Mouse (Mus musculus): ENCODE measurements at regions not wholly inside any gene's neighbourhood (a gene's known extent, or its start where the extent isn't known, plus 50 kb on each side); places are given as distances from the start of the nearest gene placed in this dataset.
A peak's percentile ranks its signal among the peaks of the same experiment; 100 is the strongest.

DNA sequence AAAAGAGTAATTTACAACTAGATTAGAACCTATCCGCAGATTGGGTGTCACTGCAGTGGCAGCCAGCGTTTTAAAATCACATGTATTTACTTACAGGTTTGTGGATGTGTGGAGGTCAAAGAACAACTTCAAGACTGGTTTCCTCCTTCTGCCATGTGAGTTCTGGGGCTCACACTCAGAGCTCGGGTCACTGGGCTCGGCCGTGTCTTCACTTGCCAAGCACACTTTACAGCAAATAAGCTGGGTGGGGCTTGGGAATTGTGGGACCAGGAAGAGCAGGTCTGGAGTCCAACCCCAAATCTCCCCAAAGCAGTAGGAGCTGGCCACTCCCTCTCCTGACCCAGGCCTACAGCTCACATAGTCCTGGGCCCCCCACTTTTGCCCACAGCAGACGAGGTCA is 202.5 kb upstream of the 4930535I16Rik start:
- no peak for ATAC-seq (replicated peaks; ENCODE audit: poor library complexity, severe bottlenecking)

DNA sequence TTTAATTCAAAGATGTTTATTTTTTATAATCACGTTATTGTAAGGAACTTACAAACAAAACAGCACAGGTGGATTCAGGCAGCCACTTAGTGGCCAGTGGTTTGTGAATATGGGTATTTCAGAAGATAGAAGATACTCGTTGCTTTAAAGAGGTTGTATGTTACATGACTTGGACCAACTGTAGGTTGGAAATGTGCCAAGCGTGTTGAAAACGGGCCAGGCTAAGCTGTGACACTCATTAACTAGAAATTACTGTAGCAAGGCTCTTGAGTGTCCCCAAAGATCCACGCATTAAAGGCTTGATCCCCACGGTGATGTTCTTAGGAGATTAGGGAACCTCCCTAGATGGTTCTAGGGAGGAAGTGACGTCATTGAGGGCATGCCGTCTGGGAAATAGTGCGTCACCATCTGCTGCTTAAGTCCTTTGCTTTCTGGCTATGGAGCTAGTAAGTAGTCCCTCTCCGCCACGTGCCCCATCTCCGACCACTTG is 196.1 kb upstream of the 4930535I16Rik start:
- no peak for ATAC-seq (replicated peaks; ENCODE audit: poor library complexity, severe bottlenecking)

DNA sequence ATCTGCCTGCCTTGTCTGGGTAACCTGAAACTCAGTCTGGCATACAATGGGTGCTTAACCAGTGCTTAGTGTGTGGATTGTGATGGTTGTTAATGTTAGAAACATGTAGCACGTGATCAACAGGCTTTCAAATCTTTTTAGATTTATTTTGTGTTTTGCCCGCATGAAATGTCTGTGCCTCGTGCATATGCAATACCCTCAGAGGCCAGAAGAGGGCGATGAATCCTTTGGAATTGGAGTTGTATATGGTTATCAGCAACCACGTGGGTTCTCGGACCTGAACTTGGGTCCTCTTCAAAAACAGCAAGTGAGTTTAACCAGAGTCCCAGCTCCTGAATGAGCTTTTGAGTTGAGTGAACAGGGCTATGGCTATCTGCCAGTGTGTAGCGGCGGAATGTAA is 192.9 kb upstream of the 4930535I16Rik start:
- ATAC-seq (replicated peaks; ENCODE audit: poor library complexity, severe bottlenecking), result no peak

DNA sequence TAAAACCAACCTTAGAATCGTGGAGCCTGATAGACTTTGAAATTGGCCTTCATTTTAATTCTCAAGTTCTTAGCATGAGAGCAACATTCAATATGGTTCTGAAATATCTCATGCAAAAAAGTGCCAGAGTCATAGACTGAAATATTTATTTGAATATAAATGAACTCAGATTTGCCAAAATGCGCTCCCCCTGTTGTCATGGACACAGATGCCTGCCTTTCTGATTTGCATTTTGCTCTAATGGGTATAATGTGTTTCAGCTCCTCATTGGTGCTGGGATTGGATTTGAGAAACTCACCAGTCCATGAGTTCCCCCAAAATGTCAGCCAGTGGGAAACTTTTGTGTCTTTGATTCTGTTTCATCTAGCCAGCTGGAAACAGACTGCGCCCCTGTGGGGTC is 191.5 kb upstream of the 4930535I16Rik start:
- ATAC-seq (replicated peaks; ENCODE audit: poor library complexity, severe bottlenecking), result no peak

DNA sequence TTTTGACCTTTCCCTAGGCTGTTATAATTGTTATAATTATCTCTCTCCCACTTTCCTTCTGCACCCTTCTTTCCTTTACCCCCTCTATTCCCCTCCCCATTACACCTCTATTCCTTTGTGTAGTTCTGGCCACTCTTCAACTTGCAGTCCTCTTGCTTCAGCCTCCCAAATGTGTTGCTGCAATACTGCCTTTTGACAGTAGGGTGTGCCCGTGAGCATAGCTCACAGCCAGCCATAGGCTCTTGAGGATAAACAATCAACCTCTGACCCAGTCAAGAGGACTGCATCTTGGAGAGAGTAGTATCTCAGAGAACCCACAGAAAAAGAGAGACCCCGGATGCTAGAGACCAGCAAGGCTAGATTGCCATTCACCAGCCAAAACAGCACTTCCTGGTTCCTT is 184.9 kb upstream of the 4930535I16Rik start:
- peak; percentile 55 for ATAC-seq (replicated peaks; ENCODE audit: poor library complexity, severe bottlenecking)

DNA sequence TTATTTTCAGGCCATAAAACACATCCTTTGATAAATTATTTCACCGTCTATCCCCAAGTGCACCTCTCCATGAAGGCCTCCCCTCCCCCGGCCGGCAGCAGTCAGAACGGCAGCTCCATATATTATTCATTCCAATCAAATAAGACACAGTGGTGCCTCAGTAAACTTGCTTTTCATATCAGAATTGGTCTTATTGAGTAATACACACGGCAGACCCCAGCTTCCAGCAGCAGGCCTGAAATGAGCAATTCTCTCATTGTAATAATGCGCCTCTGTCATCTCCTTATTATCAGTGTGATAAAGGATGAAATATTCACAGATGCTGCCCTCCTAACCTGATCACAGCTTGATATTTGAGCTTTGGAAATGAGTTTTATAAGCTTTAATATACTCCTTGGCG is 169.0 kb upstream of the 4930535I16Rik start:
- no peak for ATAC-seq (replicated peaks; ENCODE audit: poor library complexity, severe bottlenecking)

DNA sequence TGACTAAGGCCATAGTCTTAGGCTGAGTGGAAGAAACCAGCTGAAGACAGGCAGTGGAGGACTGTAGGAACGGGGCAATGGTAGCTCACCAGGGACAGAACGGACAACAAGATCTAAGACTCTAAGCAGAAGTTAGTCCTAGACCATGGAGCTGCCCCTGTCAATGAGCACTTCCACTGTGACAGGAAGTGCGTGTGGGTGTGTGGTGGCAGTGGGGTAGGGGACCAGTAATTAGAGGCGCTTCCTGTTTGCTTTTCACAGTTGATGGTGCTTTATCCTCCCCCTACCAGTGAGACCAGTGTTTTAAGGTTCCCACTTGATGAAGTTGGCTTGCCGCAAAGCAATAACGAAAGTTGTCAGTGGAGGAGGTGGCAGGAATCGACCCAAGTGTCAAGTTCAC is 168.4 kb upstream of the 4930535I16Rik start:
- no peak for ATAC-seq (replicated peaks; ENCODE audit: poor library complexity, severe bottlenecking)

DNA sequence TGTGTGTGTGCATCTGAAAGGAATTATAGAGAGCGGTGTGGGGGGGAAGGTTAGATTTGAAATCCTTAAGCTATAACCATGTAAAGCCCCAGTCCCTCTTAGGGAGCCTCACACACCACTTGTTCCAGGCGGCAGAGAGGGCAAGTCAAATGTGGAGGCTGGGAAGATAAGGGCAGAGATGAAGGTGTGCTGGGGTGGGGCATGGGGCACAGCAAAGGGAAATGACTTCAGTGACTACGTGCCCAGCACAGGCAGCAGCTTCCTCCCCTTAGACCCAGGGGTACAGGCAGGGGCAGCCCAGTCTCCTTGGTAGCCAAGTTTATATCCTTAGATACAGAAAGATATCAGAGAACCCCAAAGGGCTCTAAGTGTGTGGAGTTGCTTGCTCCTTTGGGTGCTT is 161.8 kb upstream of the 4930535I16Rik start:
- ATAC-seq (replicated peaks; ENCODE audit: poor library complexity, severe bottlenecking), result no peak

DNA sequence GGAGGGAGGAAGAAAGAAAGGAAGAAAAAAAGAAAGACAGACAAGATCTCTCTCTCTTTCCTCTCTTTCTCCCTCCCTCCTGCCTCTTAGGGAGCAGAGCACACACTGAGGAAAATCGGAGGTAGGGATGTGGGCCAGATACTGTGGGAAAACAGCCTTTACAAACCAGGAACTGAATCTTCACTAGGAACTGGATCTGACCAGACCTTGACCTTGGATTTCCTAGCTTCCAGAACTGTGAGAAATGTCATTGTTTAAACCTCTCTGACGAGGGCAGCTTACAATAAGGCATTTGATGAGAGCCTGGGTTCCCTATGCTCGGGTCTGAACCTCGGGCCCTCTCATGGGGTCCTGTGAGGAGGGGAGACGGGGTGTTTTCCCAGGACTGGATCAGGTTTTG is 157.7 kb upstream of the 4930535I16Rik start:
- ATAC-seq (replicated peaks; ENCODE audit: poor library complexity, severe bottlenecking), result no peak

DNA sequence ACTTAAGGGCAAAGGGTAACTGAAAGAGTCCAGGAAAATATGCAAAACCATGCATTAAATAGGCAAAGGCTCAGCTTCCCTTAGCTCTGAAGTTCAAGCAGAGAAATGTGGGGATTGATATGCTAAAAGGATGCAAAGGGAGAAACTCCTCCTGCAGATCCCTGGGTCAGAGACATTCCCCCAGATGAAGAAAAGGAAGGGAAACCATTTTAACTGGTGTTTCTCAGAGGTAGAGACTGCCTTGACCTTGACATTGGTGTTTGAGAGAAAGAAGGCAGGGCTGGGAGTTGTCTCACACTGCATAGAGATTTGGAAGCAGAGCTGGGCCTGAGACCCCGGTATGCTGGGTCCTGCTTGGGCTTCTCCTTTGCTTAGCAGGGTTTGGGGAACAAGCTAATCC is 155.8 kb upstream of the 4930535I16Rik start:
- ATAC-seq (replicated peaks; ENCODE audit: poor library complexity, severe bottlenecking), result no peak

DNA sequence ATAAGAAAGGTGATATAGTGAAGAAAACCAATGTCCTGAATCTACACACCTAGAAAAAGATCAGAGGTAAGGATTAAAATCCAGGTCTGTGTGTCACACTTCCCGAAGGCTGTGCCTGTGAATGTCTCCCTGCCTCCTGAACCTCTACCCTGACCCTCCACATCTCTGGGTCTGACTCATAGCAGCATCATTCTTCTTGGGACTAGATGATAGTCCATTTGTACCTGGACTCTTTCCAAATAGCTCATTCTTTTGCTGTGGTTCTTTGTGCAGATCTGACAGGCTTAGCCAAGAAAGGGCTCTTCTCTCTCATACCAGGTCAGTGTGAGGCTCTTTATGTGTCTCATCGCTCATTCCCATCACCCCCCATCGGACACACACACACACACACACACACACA is 146.8 kb upstream of the 4930535I16Rik start:
- ATAC-seq (replicated peaks; ENCODE audit: poor library complexity, severe bottlenecking), result no peak

DNA sequence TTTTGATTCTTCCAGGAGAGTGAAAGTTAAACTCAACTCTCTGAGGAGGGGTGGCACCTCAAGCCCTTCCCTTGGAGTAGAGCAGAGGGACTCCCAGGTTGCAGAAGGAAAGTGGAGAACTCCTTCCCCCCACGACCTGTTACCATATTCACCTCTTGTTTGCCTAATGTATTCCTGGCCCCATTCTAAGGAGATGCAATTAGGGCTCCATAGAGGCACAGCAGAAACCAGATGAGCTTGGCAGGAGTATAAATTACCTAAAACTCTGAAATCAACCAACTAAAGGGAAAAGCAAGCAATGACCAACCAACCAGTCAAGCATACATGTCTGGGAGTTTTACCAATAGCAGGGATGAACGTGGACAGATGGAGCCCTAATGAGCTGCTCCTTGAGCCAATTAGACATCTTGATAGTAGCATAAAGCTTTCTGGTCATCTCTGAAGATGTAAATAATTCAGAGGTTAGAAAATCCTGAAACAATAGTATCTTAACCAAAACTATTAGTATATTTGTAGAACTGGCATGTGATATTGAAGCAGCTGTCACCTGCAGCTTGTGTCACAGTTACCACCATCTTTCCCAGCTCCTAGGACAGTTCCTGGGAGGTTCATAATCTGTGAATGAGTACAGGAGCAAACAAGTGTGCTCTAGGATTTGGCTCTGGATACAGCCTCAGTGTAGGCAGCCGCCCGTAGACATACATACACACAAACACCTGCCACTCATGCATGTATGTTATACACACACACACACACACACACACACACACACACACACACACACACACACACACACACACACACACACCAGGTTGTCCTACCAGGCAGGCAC is 145.7 kb upstream of the 4930535I16Rik start:
- ATAC-seq (replicated peaks; ENCODE audit: poor library complexity, severe bottlenecking), result no peak

DNA sequence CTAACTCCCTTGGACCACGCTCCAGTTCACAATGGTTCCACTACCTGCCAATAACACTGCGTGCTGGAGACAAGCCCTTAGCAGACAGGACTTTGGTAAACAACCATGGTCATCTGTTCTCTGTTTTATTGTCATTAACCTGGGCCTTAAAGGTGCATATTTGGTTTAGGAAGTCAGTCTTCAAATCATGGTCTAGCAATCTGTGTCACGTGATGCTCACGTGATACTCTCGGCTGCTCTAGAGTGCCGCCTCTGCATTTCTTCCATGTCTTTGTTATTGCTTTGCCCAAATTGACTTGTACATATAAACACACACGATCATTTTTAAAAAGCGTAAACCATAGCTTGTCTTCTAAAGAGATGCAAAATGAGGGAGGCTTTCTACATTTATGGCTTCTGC is 139.8 kb upstream of the 4930535I16Rik start:
- ATAC-seq (replicated peaks; ENCODE audit: poor library complexity, severe bottlenecking), result no peak

DNA sequence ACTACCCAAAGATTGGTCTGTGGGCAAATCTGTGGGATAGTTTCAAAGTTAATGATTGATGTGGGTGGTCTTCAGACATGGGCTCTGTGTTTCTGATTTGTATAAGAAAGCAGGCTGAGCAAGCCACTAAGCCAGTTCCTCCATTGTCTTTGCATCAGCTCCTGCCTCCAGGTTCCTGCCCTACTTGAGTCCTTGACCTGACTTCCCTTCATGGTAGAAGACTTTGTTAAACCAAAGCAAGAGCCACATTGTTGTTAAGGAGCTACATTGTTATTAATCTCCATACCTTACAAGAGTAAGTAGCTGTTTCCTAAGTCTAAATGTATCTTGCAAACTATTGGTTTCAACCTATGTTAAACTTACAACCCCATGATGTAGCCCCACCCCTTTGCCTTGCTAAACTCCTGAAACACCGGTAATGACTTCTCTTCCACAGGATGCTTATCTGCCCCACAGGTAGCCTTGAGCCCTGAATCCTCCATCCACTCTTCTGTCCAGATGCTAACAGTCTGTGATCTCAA is 136.5 kb upstream of the 4930535I16Rik start:
- no peak for ATAC-seq (replicated peaks; ENCODE audit: poor library complexity, severe bottlenecking)

DNA sequence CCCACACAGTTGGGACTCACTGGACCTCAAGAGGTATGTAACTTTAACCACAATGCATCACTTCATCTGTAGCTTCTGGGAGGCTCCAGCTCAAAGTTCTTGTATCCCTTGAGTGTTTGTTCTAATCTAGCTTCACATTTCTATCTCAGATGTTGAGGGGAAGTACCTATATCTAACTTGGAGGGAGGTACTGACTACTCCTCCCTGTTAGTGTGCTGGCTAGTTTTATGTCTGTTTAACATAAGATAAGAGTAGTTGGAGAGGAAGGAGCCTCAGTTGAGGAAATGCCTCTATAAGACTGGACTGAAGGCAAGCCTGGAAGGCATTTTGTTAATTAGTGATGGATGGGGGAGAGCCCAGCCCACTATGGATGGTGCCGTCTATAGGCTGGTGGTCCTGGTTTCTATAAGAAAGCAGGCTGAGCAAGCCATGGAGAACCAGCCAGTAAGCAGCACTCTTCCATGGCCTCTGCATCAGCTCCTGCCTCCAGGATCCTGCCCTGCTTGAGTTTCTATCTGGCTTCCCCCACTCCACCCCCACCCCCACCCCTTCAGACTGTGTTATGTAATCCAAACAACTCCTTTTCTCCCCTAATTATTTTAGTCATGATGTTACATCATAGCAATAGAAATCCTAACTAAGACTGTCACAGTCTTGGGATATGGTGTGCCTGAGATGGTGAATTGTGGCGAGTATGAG is 135.7 kb upstream of the 4930535I16Rik start:
- no peak for ATAC-seq (replicated peaks; ENCODE audit: poor library complexity, severe bottlenecking)

DNA sequence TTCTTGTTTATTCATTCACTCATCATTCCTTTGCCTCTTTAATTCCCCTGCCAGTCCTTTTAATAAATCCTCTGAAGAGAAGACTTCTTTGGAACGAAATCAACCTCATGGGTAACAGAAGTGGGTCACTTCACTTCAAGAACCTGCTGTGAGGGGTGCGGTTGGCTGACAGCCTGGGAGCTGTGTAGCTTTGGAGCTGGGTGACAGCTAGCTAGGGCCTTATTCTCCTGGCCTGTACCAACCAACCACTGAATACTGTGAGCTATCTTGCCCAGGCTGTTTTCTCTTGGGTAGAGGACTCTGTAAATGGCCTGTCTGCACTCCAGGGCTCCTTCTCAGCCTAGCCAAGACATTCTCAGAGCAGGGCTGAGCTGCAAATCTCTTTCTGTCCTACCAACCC is 134.6 kb upstream of the 4930535I16Rik start:
- no peak for ATAC-seq (replicated peaks; ENCODE audit: poor library complexity, severe bottlenecking)

DNA sequence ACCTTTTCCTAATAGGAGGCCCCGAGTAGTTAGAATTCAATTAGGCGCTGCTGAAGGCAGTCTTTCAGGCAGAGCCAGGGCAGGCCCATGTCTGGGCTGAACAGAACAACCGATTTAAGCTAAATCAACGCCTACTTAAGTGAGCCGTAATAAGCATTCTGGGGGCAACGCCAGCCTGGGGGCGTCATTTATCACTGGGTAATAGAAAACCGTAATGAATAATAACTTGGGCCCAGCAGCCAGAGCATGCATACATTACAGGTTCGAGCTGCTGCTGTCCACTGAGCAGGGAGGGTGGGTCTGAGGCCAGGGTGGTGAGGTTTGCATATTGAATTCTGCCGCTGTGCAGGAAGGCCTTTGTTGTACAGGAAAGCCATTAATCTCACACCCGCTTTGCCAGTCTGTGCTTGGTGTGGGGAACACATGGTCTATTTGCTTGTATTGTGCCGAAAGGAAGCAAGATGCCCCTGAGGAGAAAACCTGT is 130.6 kb upstream of the 4930535I16Rik start:
- ATAC-seq (replicated peaks; ENCODE audit: poor library complexity, severe bottlenecking), result no peak

DNA sequence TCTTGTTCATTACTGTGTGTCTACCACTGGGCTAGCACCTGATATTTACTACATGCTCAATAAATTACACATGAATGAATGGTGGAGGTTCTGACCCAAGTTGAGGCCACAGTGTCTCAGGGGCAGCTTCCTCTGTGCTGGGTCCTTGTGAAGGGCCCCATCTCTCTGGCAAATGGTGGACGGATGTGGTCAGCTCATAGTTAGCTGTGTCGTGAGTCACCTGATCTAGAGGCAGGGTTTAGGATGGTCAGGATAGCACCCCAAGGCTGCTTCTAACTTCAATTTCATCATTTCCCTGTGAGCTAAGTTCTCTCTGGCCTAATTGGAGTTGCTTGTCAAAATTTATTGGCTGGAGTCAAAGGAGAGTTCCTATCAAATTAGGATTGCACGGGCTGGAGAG is 130.1 kb upstream of the 4930535I16Rik start:
- ATAC-seq (replicated peaks; ENCODE audit: poor library complexity, severe bottlenecking), result no peak

DNA sequence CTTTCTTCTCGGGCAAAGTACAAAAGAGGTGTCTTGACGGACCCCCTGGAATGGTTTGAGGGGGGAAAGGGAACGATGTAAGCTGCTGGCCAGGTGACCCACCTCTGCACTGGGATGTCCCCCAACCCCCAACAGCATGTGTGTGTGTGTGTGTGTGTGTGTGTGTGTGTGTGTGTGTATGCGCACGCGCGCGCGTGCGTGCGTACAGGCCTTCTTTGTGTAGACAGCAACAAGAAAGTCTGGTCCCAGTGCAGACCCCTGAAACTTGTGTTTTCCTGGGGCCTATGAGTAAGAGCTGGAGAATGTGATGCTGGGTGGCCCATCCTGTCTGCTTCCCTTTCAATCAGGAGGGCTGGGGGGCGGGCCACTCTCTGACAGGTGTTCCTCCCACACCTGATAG is 118.7 kb upstream of the 4930535I16Rik start:
- ATAC-seq (replicated peaks; ENCODE audit: poor library complexity, severe bottlenecking), result no peak

DNA sequence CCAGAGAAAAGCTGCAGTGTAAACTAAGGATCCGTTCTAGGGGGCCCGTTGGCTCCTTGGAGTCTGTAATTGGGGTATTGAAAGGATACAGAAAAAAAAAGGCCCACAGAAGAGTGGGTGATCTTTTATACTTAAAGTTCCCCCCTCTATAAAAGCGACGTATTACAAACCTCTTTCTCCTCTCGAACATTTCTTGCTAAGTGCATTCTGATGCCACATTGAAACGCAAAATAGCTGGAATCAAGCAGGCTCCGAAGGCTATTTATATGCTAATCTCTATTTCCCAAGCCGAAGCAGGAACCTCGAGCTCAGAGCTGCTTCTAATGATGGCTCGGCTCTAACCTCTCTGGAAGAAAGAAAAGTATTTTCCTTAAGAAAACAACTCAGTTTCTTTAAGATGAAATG is 117.8 kb upstream of the 4930535I16Rik start:
- no peak for ATAC-seq (replicated peaks; ENCODE audit: poor library complexity, severe bottlenecking)

DNA sequence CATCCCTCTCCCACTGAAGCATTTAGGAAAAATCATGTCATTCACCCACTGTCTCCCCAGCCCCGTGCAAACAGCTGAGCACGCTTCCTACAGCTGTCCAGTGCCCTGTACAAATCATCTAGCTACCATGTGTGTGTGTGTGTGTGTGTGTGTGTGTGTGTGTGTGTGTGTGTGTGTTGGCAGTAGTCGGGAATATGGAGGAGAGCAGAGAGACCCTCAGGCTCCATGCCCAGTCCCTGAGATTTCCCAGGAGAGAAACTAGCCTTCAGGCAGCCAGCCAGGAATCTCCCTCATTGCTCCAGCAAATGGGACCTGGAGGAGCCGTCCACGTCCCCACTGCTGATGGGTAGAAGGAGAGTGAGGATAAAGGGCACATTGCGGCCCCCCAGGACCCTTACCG is 117.4 kb upstream of the 4930535I16Rik start:
- no peak for ATAC-seq (replicated peaks; ENCODE audit: poor library complexity, severe bottlenecking)
